Mouse (Mus musculus) c-Kit-positive CD71-positive TER-119-positive erythroid progenitor cells, embryonic 14.5 days (primary cell): ENCODE measurements around the gene Sel1l3.

Source experiments
- DNase-seq: peaks from one replicate; pipeline ENCODE4 v3.0.0-alpha.2; 2013; ENCODE audit warnings: low spot score

Sel1l3 gene

DNA sequence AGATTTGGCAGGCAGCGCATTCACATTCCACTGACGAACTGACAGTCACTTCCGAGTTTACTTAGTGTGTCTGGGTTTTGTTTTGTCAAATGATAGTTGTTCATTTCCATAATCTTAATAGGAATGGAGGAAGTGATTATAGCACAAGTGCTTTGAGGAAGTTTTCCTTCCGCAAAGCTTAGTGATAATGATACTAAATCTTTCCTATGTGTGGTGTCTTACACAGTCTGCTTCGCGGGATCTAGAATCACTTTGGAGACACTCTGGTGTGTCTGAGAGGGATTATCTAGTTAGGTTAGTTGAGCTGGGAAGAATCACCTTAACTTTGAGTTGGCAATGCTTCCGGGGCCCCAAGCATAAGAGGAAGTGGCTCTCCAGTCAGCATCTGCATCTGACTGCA, 126.3 kb downstream of the Sel1l3 start:
- DNase-seq: no peak

DNA sequence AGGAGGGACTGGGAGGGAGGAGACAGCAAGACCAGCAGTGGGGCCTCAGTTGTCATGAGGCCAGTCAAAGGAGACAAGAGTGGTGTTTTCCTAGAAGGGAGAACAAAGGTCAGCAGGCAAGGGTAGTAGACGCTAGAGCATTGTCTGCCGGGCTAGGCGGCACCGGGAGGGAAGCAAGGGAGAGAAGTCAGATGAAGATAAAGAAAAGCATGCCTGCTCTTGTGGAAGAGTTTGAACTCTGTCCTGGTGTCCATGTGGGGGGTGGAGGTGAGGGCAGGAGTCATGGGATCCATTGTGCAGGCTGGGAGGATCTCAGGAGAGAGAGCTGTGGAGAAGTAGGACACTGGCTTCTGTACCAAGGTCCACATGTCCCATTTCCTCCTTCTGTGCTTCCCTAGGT, 135.3 kb downstream of the Sel1l3 start:
- DNase-seq: no peak

DNA sequence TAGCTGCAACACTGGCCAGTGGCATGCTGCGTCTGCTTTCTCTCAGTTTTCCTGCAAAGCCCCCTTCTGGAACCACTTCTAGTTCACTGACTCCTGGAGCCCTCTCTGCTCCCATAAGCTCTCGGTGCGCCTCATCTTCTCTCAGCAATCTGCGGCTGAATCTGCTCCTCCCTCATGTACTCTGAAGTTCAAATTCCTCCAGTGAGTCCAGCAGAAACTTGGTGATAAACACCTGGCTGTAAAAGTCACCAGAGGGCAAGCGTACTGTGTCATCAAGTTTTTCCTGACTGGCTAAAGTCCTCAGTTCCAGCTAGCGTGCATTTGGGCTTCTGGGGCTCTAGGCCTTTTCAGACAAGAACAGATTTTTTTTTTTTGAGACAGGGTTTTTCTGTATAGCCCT, 139.2 kb downstream of the Sel1l3 start:
- no peak for DNase-seq

DNA sequence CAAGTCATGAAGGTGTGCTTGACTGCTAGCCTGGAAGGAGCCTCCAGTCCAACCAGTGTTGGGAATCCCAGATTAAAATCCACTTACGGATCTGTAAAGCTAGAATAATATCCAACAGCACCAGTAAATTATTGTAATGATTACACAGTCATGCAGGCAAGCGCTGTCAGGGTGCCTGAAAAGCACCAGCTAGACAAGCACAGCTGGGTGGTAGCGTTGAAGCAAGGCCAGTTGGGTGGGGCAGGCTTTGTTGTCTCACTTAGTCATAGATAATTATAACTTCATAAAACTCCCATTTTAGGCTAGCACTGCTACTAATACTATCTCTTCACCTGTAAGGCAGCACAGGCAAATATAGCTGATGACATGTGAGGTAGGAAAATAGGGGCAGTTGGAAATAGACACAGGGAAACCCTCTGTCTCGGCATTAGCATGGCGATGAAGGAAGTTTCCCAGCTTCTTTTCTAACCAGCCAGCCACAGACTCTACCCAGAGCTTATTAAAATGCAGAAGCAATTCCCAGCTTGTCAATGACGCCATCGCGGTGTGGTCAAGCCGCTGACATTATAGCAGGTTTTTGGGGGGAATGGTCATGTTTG, 152.1 kb downstream of the Sel1l3 start:
- no peak for DNase-seq
